Mouse (Mus musculus): ENCODE measurements at regions not wholly inside any gene's neighbourhood (a gene's known extent, or its start where the extent isn't known, plus 50 kb on each side); places are given as distances from the start of the nearest gene placed in this dataset.

- TF ChIP-seq CTCF (IDR thresholded peaks at IDR 0.05; ENCODE audit: borderline replicate concordance, insufficient read depth, low read length) (no peak), POLR2A (IDR thresholded peaks at IDR 0.05; ENCODE audit: low read depth, low read length) (no peak)
Observed at GRCm38 (mm10) chr19:36217177-36217576, 97.3 kb upstream of the Ankrd1 start.

Data from embryonic fibroblast, embryonic 13.5 days (primary cell).